Mouse (Mus musculus) 416B (cell line): ENCODE results near the gene Drd2.

Experiments used
- DNase-seq: peaks from one replicate; pipeline ENCODE4 v3.0.0; 2011; ENCODE audit warnings: low read depth

Drd2 gene

DNA sequence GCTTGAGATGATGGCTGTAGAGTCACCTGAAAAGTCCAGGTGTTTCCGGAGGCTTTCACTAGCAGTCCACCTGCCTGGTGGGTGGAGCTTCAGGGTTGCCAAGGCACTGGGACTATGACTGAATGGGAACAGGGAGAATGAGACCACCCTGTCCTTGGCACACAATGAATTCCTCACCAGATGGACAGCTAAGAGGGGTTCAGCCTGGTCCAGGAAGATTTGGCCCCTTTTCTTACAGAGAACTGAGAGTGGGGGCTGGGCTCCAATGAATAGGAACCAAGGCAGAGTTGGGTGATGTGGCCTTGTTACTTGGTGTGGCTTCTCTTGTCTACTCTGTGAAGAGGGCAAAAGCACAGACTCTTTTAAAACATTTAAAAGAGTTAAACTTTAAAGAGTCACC, 112.0 kb downstream of the Drd2 start:
- DNase-seq: no peak

DNA sequence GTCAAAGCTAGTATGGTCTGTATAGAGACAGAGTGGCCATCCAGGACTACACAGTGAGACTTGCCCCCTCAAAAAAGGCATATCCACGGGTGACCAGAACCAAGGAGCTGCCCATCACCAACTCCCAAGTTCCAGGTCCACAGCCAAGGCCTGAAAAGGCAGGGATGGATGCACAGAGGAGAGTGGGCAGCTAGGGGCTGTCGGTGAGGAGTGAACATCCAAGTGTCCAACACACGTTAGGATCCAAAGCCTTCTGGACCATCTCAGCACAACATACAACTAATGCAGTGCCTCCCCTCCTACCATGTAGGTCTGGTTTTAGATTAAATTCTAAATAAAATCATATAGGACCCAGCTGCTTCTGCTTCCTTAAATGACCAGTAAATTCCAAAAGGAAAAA, 115.7 kb downstream of the Drd2 start:
- no peak for DNase-seq
